Mouse (Mus musculus) CH12.LX (cell line): ENCODE measurements around the gene Rac1.

Source experiments
- BHLHE40 ChIP-seq: IDR thresholded peaks from 2 replicates; pipeline ENCODE4 v1.6.1; 2011; ENCODE audit warnings: mild to moderate bottlenecking, low read depth, low read length, improper control_type of control experiment
- CTCF ChIP-seq, 2 experiments: IDR thresholded peaks in 1 of 2; conservative IDR thresholded peaks in 1 of 2; 2 replicates each; pipeline ENCODE4 v1.5.1; 2011 to 2012; ENCODE audit warnings: low read depth in 2 of 2, low read length in 2 of 2, improper control_type of control experiment in 1 of 2, inconsistent platforms in 1 of 2, mild to moderate bottlenecking in 1 of 2, moderate library complexity in 1 of 2
- E2F4 ChIP-seq: IDR thresholded peaks from 2 replicates; pipeline ENCODE4 v1.6.1; 2011; ENCODE audit warnings: low read depth, low read length, improper control_type of control experiment; ENCODE audit not compliant: insufficient replicate concordance
- EP300 ChIP-seq: IDR thresholded peaks from 2 replicates; pipeline ENCODE4 v1.6.1; 2011; ENCODE audit warnings: low read length, improper control_type of control experiment
- JUND ChIP-seq: conservative IDR thresholded peaks from 2 replicates; pipeline ENCODE4 v1.6.1; 2011; ENCODE audit warnings: low read depth, low read length, improper control_type of control experiment
- MAX ChIP-seq: IDR thresholded peaks from 2 replicates; pipeline ENCODE4 v1.6.1; 2011; ENCODE audit warnings: low read length, improper control_type of control experiment
- MEF2A ChIP-seq: IDR thresholded peaks from 2 replicates; pipeline ENCODE4 v1.6.1; 2014; ENCODE audit warnings: low read depth, mild to moderate bottlenecking, inconsistent platforms, low read length, improper control_type of control experiment, borderline replicate concordance
- MXI1 ChIP-seq: IDR thresholded peaks from 2 replicates; pipeline ENCODE4 v1.6.1; 2011; ENCODE audit warnings: mild to moderate bottlenecking, low read depth, low read length, improper control_type of control experiment
- NELFE ChIP-seq: IDR thresholded peaks from 2 replicates; pipeline ENCODE4 v1.6.1; 2011; ENCODE audit warnings: low read depth, low read length, improper control_type of control experiment
- NRF1 ChIP-seq: IDR thresholded peaks from 2 replicates; pipeline ENCODE4 v1.6.1; 2014; ENCODE audit warnings: low read depth, mild to moderate bottlenecking, inconsistent platforms, low read length, improper control_type of control experiment, moderate library complexity
- POLR2A ChIP-seq: IDR thresholded peaks from 2 replicates; pipeline ENCODE4 v1.6.1; 2011; ENCODE audit warnings: low read depth, mild to moderate bottlenecking, improper control_type of control experiment, low read length
- USF1 ChIP-seq: IDR thresholded peaks from 2 replicates; pipeline ENCODE4 v1.6.1; 2014; ENCODE audit warnings: low read depth, mild to moderate bottlenecking, inconsistent platforms, low read length, improper control_type of control experiment
- ZC3H11A ChIP-seq: IDR thresholded peaks from 2 replicates; pipeline ENCODE4 v1.6.1; 2012; ENCODE audit warnings: low read depth, mild to moderate bottlenecking, inconsistent platforms, low read length, improper control_type of control experiment
- ZKSCAN1 ChIP-seq: IDR thresholded peaks from 2 replicates; pipeline ENCODE4 v1.6.1; 2012; ENCODE audit warnings: low read depth, inconsistent platforms, low read length, improper control_type of control experiment, borderline replicate concordance

DNA sequence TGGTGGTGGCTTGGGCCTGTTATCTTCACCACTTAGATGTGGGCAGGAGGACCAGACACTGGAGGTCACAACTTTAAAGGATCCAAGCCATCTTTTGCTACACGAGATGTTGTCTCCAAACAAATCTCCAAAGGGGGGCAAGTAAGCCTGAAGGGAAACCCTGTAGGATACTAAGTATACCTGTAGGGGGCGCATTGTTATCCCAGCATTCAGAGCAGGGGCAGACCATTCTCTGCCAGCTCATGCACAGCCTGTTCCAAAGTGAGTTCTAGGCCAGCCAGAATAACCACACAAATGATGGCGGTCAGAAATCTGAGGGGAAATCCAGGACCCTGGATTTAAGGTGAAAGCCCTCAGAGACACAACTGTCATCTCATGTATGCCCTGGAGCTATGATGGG is 23.4 kb downstream of the Rac1 start:
- no peak for TF ChIP-seq JUND
- TF ChIP-seq POLR2A = no peak
- no peak for TF ChIP-seq E2F4
- TF ChIP-seq ZKSCAN1 = no peak
- no peak for TF ChIP-seq ZC3H11A
- no peak for TF ChIP-seq MEF2A
- no peak for TF ChIP-seq NELFE
- TF ChIP-seq USF1 = no peak
- peak; percentile 47 to 67 for TF ChIP-seq CTCF (conservative IDR thresholded peaks at IDR 0.05 in 1 of 2, IDR thresholded peaks at IDR 0.05 in 1 of 2; ENCODE audit: low read depth in 2 of 2, low read length in 2 of 2)
- no peak for TF ChIP-seq EP300
- no peak for TF ChIP-seq NRF1
- TF ChIP-seq MXI1 = no peak
- TF ChIP-seq BHLHE40 = no peak
- no peak for TF ChIP-seq MAX
